Mouse (Mus musculus) B cell, adult 2 months (primary cell): ENCODE measurements around the gene Ncam2.

Experiments
- DNase-seq, 2 experiments: peaks; one replicate each; pipeline ENCODE4 v3.0.0; 2022

The Ncam2 gene

GRCm38 (mm10) chr16:81656550-81656949 is 456.1 kb downstream of the Ncam2 start:
- no peak for DNase-seq

- no peak for DNase-seq
Observed at GRCm38 (mm10) chr16:81673866-81674265, 473.4 kb downstream of the Ncam2 start.

GRCm38 (mm10) chr16:81675546-81675945 is 475.0 kb downstream of the Ncam2 start:
- no peak for DNase-seq
